Mouse (Mus musculus) neural tube, embryonic 14.5 days (tissue): ENCODE data around the gene Tomm40. TPM values are rescaled to one million over a fixed set of nuclear protein-coding genes. Genes with fewer than 3 reads are reported as not detected.

Source experiments
- ATAC-seq: fragments of 200-750 bp; cut with Nextera tagmentation; 2 replicates; pipeline ENCODE4 v1.8.0; 2017; ENCODE audit warnings: low read depth, mild to moderate bottlenecking, moderate TSS enrichment, moderate library complexity
- H3K27ac ChIP-seq: fragments of 300-500 bp; sonication (generic); 2 replicates; pipeline ENCODE4 v1.5.1; 2014; ENCODE audit warnings: low read depth, mild to moderate bottlenecking, control low read depth, low read length, moderate library complexity, mixed read lengths
- H3K27me3 ChIP-seq: fragments of 300-500 bp; sonication (generic); 2 replicates; pipeline ENCODE4 v1.6.1; 2014; ENCODE audit warnings: low read length; ENCODE audit not compliant: control insufficient read depth, insufficient read depth
- H3K36me3 ChIP-seq: fragments of 300-500 bp; sonication (generic); 2 replicates; pipeline ENCODE4 v1.6.1; 2014; ENCODE audit warnings: low read length, mixed read lengths; ENCODE audit not compliant: control insufficient read depth, insufficient read depth
- H3K4me1 ChIP-seq: fragments of 300-500 bp; sonication (generic); 2 replicates; pipeline ENCODE4 v1.6.1; 2014; ENCODE audit warnings: low read length; ENCODE audit not compliant: control insufficient read depth, insufficient read depth
- H3K4me2 ChIP-seq: fragments of 300-500 bp; sonication (generic); 2 replicates; pipeline ENCODE4 v1.6.1; 2014; ENCODE audit warnings: mild to moderate bottlenecking, low read depth, low read length, control low read depth
- H3K4me3 ChIP-seq: fragments of 300-500 bp; sonication (generic); 2 replicates; pipeline ENCODE4 v1.5.1; 2014; ENCODE audit warnings: low read depth, low read length, control low read depth, mixed read lengths
- H3K9ac ChIP-seq: fragments of 300-500 bp; sonication (generic); replicated peaks from 2 replicates; pipeline ENCODE4 v1.6.1; 2014; ENCODE audit warnings: low read depth, mild to moderate bottlenecking, control low read depth, low read length, mixed read lengths
- H3K9me3 ChIP-seq: fragments of 300-500 bp; sonication (generic); 2 replicates; pipeline ENCODE4 v1.6.1; 2016; ENCODE audit warnings: low read length; ENCODE audit not compliant: control insufficient read depth
- WGBS: fragments of 180-500 bp; shearing (Covaris S2); extraction: QIAGEN DNeasy Blood & Tissue Kit; methylation state at CpG from one replicate; pipeline ENCODE4 v1.1.7; 2014; 5-methylcytosine and 5-hydroxymethylcytosine counted together
- polyA plus RNA-seq: library from polyadenylated mRNA; unstranded; fragments of >200 nt; fragmentation: Nextera tagmentation; extraction: Ambion mirVana; gene quantifications from 2 replicates; pipeline ENCODE4 v1.2.1, GENCODE M21; 2014

Tomm40 gene
- polyA plus RNA-seq, 1 experiment from 2014 or later: 121 TPM

DNA sequence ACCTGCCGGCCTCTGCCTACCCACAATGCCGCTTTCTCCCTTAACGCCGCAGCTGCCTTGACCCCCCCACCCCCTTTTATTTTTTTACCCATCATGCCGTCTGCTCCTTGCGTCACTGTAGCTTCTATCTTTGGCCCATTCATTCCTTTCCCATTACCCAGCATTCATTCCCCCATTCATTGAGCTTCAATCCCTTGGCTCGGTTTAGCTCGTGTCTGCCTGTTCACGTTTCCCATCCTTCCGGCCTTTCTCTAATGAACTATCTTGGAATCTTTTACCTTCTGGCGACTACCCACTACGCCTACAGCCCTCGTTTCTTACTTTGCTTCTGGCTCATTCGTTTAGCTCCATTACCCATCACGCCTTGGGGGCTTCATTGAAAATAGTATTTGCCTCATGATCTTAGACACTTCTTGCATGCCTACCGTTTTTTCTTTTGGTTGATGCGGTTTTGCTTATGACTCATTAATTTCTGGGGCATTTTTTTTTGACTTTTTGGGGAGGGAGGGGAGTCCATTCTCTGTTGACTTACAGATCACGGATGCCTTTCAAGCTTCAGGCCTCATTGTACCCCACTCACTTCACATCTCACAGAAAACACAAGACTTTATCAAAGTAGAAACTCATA, 931 bp upstream of the Tomm40 start:
- Histone ChIP-seq H3K36me3 (peaks cover 10% of the 10 kb centered on the region; the same call in 1 of the 2 replicates), H3K4me2 (peak overlapping the region; percentile 73), H3K9me3 (peaks cover 2% of the 10 kb centered on the region; the same call in 1 of the 2 replicates), H3K4me3 (peak overlapping the region; percentile 29), H3K4me1 (peaks cover 12% of the 10 kb centered on the region), H3K9ac (peak overlapping the region; percentile 51; the same call in 1 of the 2 replicates), H3K27me3 (no peaks in the 10 kb centered on the region), H3K27ac (peak overlapping the region; percentile 92)
- WGBS: 6% methylated on average over 18 of the region's 18 CpGs
- no peak for ATAC-seq

DNA sequence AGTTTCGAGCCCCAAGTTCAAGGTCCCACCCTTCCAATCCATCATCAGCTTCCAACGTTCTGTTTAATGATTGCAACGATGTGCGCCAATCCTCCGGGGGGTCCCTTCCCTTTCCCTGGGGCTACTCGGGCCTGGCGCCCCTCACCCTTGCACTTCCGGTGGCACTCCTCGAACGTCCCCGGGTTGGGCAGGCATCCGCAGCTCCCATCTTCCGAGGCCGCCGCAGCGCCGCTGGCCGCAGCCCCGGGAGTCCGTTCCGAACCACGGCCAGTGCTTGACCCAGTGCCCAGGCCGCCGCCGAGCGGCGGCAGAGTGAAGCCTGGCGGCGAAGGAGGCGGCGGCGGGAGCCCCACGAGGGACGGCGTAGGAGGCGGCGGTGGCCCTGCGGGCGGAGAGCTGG, 402 bp downstream of the Tomm40 start:
- Histone ChIP-seq H3K9ac (peak overlapping the region; percentile 88), H3K4me1 (peaks cover 12% of the 10 kb centered on the region), H3K27ac (peak overlapping the region; percentile 73), H3K4me3 (peak overlapping the region; percentile 79), H3K36me3 (peaks cover 14% of the 10 kb centered on the region; the same call in 1 of the 2 replicates), H3K4me2 (peak overlapping the region; percentile 65), H3K9me3 (no peaks in the 10 kb centered on the region), H3K27me3 (no peaks in the 10 kb centered on the region)
- 1% methylated on average over 38 of the region's 39 CpGs for WGBS
- no peak for ATAC-seq

DNA sequence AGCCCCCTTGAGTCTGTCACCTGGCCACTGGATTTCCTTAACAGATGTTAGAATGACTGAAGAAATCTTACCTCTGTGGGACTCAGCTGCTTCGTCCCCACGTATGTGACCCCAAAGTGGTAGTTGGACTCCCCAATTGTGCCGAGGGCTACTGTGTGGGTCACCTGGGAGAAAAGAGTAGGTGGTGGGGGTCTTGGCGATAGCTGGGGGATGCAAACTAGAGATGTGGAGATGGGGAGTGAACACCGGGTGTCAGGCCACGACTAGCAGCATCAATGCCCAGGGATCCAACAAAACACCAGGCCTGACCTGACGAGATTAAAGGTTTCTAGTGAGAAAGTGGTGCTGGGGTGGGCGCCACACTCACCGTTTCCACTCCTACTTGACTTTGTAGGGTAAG, 1.6 kb downstream of the Tomm40 start:
- H3K36me3 ChIP-seq: peaks cover 22% of the 10 kb centered on the region
- H3K27me3 ChIP-seq: no peaks in the 10 kb centered on the region
- no peaks in the 10 kb centered on the region for H3K9me3 ChIP-seq
- H3K4me3 ChIP-seq: no peak overlapping the region
- no peak for ATAC-seq
- no peak overlapping the region for H3K27ac ChIP-seq
- no peak overlapping the region for H3K9ac ChIP-seq
- peaks cover 12% of the 10 kb centered on the region for H3K4me1 ChIP-seq
- no peak overlapping the region for H3K4me2 ChIP-seq
- 91% methylated on average over 9 of the region's 9 CpGs for whole genome bisulfite sequencing

DNA sequence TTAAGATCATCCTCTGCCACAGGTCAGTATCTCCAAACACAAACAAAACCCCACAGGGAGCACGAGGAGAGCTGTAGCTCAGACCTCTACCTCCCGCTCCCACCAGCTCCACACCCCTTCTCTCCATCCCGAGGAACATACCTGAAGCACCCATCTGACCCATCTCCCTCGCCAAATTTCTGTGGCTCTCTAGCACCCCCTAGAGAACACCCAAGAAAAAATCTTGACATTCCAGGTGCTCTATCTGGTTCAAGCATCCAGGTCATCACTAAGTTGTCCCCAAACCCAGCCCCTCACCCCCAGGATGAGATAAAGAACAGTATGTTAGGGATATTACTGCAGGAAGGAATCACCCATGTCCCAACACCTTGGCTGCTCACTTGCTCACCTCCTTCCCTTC, 2.0 kb downstream of the Tomm40 start:
- H3K27me3 ChIP-seq: no peaks in the 10 kb centered on the region
- H3K36me3 ChIP-seq: peaks cover 22% of the 10 kb centered on the region
- H3K9me3 ChIP-seq: no peaks in the 10 kb centered on the region
- peaks cover 12% of the 10 kb centered on the region for H3K4me1 ChIP-seq
- H3K9ac ChIP-seq: no peak overlapping the region
- H3K4me2 ChIP-seq: no peak overlapping the region
- H3K4me3 ChIP-seq: no peak overlapping the region
- WGBS: 66% methylated on average over 4 of the region's 4 CpGs
- ATAC-seq: no peak
- H3K27ac ChIP-seq: no peak overlapping the region

DNA sequence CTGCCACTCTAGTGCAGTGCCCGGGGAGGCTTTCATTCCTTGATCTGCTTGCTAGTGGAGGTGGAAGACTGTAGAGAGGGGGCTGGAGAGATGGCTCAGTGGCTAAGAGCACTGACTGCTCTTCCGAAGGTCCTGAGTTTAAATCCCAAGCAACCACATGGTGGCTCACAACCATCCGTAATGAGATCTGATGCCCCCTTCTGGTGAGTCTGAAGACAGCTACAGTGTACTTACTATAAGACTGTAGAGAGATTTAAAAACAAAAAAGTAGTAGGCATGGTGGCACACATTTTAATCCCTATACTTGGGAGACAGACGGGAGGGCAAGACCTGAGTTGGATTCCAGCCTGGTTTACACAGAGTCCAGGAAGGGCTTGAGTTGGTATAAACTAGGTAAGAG, 2.8 kb downstream of the Tomm40 start:
- no peak for ATAC-seq

DNA sequence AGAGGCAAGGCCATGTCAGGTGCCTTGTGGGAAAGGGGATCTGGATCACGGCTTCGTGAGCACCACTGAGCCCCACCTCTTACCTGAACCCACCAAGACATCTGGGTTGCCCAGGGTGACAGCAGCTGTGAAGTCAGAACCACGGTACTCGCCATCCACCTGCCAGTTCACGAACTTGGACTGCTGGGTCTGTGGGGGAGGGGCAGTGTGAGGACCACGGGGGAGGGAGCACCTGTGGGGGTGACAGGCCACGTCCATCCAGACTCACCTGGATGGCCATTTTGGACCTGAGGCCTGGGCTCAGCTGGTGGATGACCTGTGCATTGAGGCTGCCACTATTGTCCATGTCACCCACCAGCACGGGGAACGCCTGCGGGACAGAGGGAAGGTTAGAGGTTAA, 4.6 kb downstream of the Tomm40 start:
- no peak overlapping the region for H3K4me2 ChIP-seq
- peaks cover 9% of the 10 kb centered on the region for H3K4me1 ChIP-seq
- no peak overlapping the region for H3K27ac ChIP-seq
- peaks cover 22% of the 10 kb centered on the region for H3K36me3 ChIP-seq
- H3K9me3 ChIP-seq: no peaks in the 10 kb centered on the region
- no peak overlapping the region for H3K4me3 ChIP-seq
- no peak overlapping the region for H3K9ac ChIP-seq
- H3K27me3 ChIP-seq: no peaks in the 10 kb centered on the region
- 93% methylated on average over 10 of the region's 10 CpGs for WGBS
- ATAC-seq: no peak

More for the DNA sequence above, 2.8 kb downstream of the Tomm40 start:
- 80% methylated on average over 4 of the region's 4 CpGs for WGBS
- H3K9me3 ChIP-seq: no peaks in the 10 kb centered on the region
- H3K27ac ChIP-seq: no peak overlapping the region
- H3K9ac ChIP-seq: no peak overlapping the region
- H3K27me3 ChIP-seq: no peaks in the 10 kb centered on the region
- H3K36me3 ChIP-seq: peaks cover 22% of the 10 kb centered on the region
- no peak overlapping the region for H3K4me3 ChIP-seq
- peaks cover 12% of the 10 kb centered on the region for H3K4me1 ChIP-seq
- no peak overlapping the region for H3K4me2 ChIP-seq

DNA sequence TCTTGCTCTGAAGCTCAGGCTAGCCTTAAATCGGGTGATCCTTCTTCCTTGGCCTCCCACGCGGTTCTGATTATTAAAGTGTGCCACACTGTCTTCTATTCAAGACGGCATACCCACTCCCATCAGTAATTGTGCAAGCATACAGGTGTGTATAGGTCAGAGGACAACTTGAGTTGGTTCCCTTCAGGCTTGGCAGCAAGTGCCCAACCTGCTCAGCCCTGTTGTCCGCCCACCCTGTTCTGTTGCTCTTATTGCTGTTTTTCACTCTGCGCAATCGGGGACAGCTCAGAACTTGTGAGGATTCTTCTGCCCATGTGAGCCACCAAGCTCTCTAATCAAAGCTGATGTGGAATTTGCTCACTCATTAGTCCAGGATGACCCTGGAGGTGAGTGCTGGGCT, 10.0 kb downstream of the Tomm40 start:
- ATAC-seq: no peak
- WGBS: 92% methylated on average over 7 of the region's 7 CpGs
- peaks cover 15% of the 10 kb centered on the region for H3K36me3 ChIP-seq

DNA sequence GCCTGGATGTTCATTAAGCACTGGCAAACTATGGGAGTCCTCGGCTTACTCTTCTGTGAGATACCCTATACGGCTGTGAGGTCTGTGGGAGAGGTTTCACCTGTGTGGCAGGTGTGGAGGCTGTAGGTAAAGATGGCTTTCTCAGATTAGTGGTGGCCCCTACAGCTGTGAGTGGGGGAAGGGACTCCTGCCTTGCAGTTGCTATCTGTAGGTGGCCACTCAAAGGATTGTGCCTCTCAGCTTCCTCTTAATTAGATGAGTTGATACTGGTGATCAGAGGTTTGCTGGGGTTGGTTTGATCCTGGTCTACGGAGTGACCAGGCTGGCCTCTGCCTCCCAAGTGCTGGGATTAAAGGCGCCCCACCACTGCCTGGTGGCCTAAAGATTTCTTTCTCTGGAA, 10.8 kb downstream of the Tomm40 start:
- Histone ChIP-seq H3K36me3 (peaks cover 14% of the 10 kb centered on the region), H3K9ac (no peak overlapping the region), H3K9me3 (no peaks in the 10 kb centered on the region), H3K4me1 (no peaks in the 10 kb centered on the region), H3K27me3 (no peaks in the 10 kb centered on the region), H3K4me2 (no peak overlapping the region), H3K27ac (no peak overlapping the region), H3K4me3 (no peak overlapping the region)
- no peak for ATAC-seq
- 93% methylated on average over 4 of the region's 4 CpGs for WGBS

More for the DNA sequence above, 10.0 kb downstream of the Tomm40 start:
- Histone ChIP-seq H3K27ac (no peak overlapping the region), H3K9ac (no peak overlapping the region), H3K27me3 (no peaks in the 10 kb centered on the region), H3K4me2 (no peak overlapping the region), H3K9me3 (no peaks in the 10 kb centered on the region), H3K4me3 (no peak overlapping the region), H3K4me1 (no peaks in the 10 kb centered on the region)

DNA sequence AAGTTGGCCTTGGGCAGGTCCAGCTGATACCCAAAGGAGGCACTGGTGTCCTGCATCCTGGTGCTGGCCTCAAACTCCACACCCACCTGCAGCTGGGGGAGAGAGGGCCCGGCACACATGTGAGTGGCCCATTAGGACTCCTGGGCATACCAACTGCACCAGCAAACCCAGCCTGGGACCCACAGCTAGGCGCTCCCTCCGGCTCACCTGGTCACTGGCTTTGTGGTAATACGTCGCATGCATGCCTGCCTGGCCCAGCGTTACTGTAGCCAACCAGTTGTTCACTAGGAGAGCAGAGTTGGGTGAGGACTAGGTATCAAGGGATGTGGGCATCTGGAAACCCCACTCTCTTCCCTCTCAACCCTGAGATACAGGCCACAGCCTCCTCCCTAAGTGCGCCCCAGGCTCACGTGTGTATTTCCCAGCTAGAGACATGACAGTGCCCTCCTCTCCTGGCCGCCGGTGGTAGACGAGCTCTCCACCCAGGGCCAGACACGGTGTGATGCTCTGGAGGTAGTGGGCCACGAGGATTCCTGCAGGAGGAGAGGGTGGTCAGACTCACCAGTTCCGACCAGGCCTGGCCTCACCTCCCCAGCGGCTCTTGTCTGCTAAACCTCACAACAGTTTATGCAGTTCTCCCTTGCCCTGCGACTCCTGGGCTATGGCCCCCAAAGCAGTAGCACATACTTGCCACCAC, 12.2 kb downstream of the Tomm40 start:
- no peak overlapping the region for H3K9ac ChIP-seq
- no peaks in the 10 kb centered on the region for H3K9me3 ChIP-seq
- WGBS: 94% methylated on average over 16 of the region's 16 CpGs
- no peaks in the 10 kb centered on the region for H3K27me3 ChIP-seq
- no peak overlapping the region for H3K27ac ChIP-seq
- no peak for ATAC-seq
- H3K4me1 ChIP-seq: peaks cover 5% of the 10 kb centered on the region
- peaks cover 7% of the 10 kb centered on the region; the same call in 1 of the 2 replicates for H3K36me3 ChIP-seq
- no peak overlapping the region for H3K4me3 ChIP-seq
- no peak overlapping the region for H3K4me2 ChIP-seq
